Mouse (Mus musculus): ENCODE measurements at regions not wholly inside any gene's neighbourhood (a gene's known extent, or its start where the extent isn't known, plus 50 kb on each side); places are given as distances from the start of the nearest gene placed in this dataset.
"Not testable (repeated sequence)": the region's sequence is repeated elsewhere in the genome, so short reads cannot be mapped to it uniquely, and the experiment has no call there.

DNA sequence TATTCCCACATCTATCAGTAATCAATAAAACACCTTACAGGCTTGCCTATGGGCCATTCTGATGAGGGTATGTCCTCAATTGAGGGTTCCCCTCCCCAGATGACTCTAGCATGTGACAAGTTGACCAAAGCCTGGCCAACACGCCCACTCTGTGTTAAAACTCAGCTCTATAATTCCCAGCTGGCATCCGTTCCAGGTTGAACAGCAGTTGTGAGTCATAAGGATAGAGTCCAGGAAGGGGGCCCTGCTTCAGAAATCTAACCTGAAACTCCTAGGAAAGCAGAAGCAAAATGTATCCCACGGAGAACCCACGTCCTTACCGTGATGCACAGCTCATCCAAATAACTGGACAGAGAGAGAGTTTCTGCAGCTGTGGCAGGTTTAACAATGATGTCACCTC is 147.2 kb upstream of the Ipo5 start:
- ATAC-seq = no peak
- 82% methylated on average over 5 of the region's 5 CpGs for WGBS
- H3K27ac ChIP-seq (ENCODE audit: low read length) = no peak overlapping the region

GRCm38 (mm10) chr14:120764386-120764785 is 146.6 kb upstream of the Ipo5 start:
- H3K4me2 ChIP-seq (ENCODE audit: low read depth, low read length) = no peak overlapping the region
- H3K27me3 ChIP-seq (replicated peaks; ENCODE audit: control insufficient read depth, insufficient read depth, low read length) = no peaks in the 10 kb centered on the region
- H3K4me1 ChIP-seq (ENCODE audit: control insufficient read depth, insufficient read depth, low read length) = no peaks in the 10 kb centered on the region; the same call in 1 of the 2 replicates
- H3K27ac ChIP-seq (ENCODE audit: low read length) = no peak overlapping the region
- WGBS = 55% methylated on average over 3 of the region's 3 CpGs
- H3K9me3 ChIP-seq (ENCODE audit: control insufficient read depth, low read length) = no peaks in the 10 kb centered on the region
- no peak for ATAC-seq
- no peaks in the 10 kb centered on the region for H3K36me3 ChIP-seq (ENCODE audit: control insufficient read depth, insufficient read depth, low read length)
- H3K4me3 ChIP-seq (ENCODE audit: low read length) = no peak overlapping the region
- H3K9ac ChIP-seq (ENCODE audit: low read depth, low read length) = no peak overlapping the region

More for the DNA sequence above, 147.2 kb upstream of the Ipo5 start:
- H3K4me2 ChIP-seq (ENCODE audit: low read depth, low read length) = no peak overlapping the region
- H3K4me1 ChIP-seq (ENCODE audit: control insufficient read depth, insufficient read depth, low read length) = no peaks in the 10 kb centered on the region; the same call in 1 of the 2 replicates
- no peaks in the 10 kb centered on the region for H3K36me3 ChIP-seq (ENCODE audit: control insufficient read depth, insufficient read depth, low read length)
- H3K27me3 ChIP-seq (replicated peaks; ENCODE audit: control insufficient read depth, insufficient read depth, low read length) = no peaks in the 10 kb centered on the region
- H3K4me3 ChIP-seq (ENCODE audit: low read length) = no peak overlapping the region
- no peak overlapping the region for H3K9ac ChIP-seq (ENCODE audit: low read depth, low read length)
- no peaks in the 10 kb centered on the region for H3K9me3 ChIP-seq (ENCODE audit: control insufficient read depth, low read length)

DNA sequence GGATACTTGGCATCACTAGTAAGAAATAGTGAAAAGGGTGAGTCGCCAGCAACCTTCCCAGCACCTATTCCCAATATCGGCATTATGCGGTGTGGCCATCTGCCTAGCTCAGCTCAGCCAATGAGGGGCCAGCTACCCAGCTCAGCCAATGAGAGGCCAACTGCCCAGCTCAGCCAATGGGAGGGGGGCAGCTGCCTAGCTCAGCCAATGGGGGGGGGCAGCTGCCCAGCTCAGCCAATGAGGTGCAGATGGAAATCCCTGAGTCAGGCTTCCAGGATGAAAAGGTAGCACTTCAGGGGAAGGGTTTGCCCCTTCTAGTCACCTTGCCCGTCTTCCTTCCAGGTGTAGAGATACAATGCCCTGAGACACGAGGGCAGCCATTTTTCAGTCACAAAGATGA is 144.6 kb upstream of the Ipo5 start:
- Histone ChIP-seq H3K9me3 (ENCODE audit: control insufficient read depth, low read length) (no peaks in the 10 kb centered on the region), H3K4me3 (ENCODE audit: low read length) (no peak overlapping the region), H3K4me1 (ENCODE audit: control insufficient read depth, insufficient read depth, low read length) (no peaks in the 10 kb centered on the region; the same call in 1 of the 2 replicates), H3K36me3 (ENCODE audit: control insufficient read depth, insufficient read depth, low read length) (no peaks in the 10 kb centered on the region), H3K27me3 (replicated peaks; ENCODE audit: control insufficient read depth, insufficient read depth, low read length) (no peaks in the 10 kb centered on the region), H3K9ac (ENCODE audit: low read depth, low read length) (no peak overlapping the region), H3K4me2 (ENCODE audit: low read depth, low read length) (no peak overlapping the region), H3K27ac (ENCODE audit: low read length) (no peak overlapping the region)
- ATAC-seq = no peak
- 93% methylated on average over 5 of the region's 5 CpGs for WGBS

- Histone ChIP-seq H3K9ac (ENCODE audit: low read depth, low read length) (no peak overlapping the region), H3K27me3 (replicated peaks; ENCODE audit: control insufficient read depth, insufficient read depth, low read length) (no peaks in the 10 kb centered on the region), H3K4me1 (ENCODE audit: control insufficient read depth, insufficient read depth, low read length) (no peaks in the 10 kb centered on the region), H3K4me2 (ENCODE audit: low read depth, low read length) (no peak overlapping the region), H3K4me3 (ENCODE audit: low read length) (no peak overlapping the region), H3K27ac (ENCODE audit: low read length) (no peak overlapping the region), H3K36me3 (ENCODE audit: control insufficient read depth, insufficient read depth, low read length) (no peaks in the 10 kb centered on the region), H3K9me3 (ENCODE audit: control insufficient read depth, low read length) (no peaks in the 10 kb centered on the region)
- 68% methylated on average over 3 of the region's 3 CpGs for WGBS
- ATAC-seq = no peak
Observed at GRCm38 (mm10) chr14:120770579-120770978, 140.4 kb upstream of the Ipo5 start.

DNA sequence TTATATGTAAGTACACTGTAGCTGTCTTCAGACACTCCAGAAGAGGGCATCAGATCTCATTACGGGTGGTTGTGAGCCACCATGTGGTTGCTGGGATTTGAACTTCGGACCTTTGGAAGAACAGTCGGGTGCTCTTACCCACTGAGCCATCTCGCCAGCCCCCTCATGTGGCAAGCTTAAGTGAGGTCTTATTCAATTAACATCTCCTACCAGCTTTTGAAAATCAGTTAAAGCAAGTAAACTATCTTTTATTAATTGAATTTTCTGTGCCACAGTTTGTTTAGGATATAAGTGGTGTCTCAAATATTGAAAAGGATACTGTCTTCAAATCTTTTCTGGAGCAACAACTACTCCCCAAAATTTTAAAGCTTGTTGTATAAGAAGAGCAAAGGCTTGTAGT is 138.0 kb upstream of the Ipo5 start:
- WGBS = 83% methylated on average over 3 of the region's 4 CpGs
- H3K4me1 ChIP-seq (ENCODE audit: control insufficient read depth, insufficient read depth, low read length); H3K9ac ChIP-seq (ENCODE audit: low read depth, low read length); ATAC-seq; H3K27me3 ChIP-seq (replicated peaks; ENCODE audit: control insufficient read depth, insufficient read depth, low read length); H3K36me3 ChIP-seq (ENCODE audit: control insufficient read depth, insufficient read depth, low read length); H3K4me3 ChIP-seq (ENCODE audit: low read length); H3K4me2 ChIP-seq (ENCODE audit: low read depth, low read length); H3K9me3 ChIP-seq (ENCODE audit: control insufficient read depth, low read length); H3K27ac ChIP-seq (ENCODE audit: low read length): not testable (repeated sequence)

DNA sequence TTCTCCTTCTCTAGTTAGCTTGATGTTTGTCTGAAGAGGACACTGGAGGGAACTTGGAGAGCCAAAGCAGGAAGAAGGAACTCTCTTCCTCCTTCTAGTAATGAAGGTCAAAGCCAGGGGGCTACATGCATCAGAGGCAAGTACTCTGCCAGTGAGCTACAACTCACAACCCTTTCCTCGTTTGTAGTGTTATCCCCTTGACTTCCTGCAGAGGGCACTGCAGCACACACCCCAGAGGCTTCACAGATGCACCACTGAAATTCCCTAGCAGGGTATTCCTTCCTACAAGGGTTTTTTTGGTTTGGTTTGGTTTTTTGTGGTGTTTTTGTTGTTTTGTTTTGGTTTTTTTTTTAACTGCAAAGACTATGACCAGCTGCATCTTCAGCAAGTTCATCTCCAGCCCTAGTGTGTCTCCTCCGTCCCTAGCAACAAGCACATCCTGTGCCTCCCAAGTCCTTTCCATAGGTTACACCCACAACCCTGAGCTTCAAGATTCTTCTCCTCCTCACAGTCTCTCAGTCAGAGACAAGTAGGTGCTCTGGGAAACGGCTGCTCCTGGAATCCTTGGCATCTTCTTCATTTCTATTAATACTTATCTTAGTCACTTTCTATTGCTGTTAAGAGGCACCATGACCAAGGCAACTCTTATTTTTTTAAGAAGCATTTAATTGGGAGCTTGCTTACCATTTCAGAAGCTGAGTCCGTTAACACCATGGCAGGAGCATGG is 119.0 kb upstream of the Ipo5 start:
- WGBS = 73% methylated on average over 4 of the region's 4 CpGs
- no peaks in the 10 kb centered on the region for H3K36me3 ChIP-seq (ENCODE audit: control insufficient read depth, insufficient read depth, low read length)
- no peak for ATAC-seq
- no peak overlapping the region for H3K27ac ChIP-seq (ENCODE audit: low read length)
- H3K9ac ChIP-seq (ENCODE audit: low read depth, low read length) = no peak overlapping the region
- H3K4me2 ChIP-seq (ENCODE audit: low read depth, low read length) = no peak overlapping the region
- no peaks in the 10 kb centered on the region for H3K9me3 ChIP-seq (ENCODE audit: control insufficient read depth, low read length)
- H3K4me1 ChIP-seq (ENCODE audit: control insufficient read depth, insufficient read depth, low read length) = no peaks in the 10 kb centered on the region
- no peaks in the 10 kb centered on the region for H3K27me3 ChIP-seq (replicated peaks; ENCODE audit: control insufficient read depth, insufficient read depth, low read length)
- no peak overlapping the region for H3K4me3 ChIP-seq (ENCODE audit: low read length)

DNA sequence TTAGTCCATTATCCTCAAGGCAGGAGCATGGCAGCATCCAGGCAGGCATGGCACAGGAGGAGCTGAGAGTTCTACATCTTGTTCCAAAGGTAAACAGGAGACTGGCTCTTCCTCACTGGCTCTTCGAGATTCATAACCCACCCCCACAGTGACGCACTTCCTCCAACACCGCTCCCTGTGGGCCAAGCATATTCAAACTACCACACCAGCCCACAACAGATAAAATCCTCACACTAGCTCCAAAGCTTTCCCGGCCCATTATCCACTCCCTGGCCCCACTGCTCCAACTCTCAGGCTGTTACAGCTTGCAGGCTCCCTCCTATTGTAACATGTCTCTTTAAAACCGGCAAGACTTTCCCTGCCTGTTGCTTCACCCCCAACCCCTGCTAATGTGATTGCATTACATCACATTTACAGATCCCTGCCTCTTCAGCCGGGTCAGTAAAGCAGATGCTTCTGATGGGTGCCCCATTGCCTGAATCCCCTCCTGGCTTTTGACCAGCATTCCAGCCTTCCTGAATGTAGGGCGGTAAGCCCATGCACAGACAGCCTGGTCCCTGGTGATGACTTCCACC is 113.0 kb upstream of the Ipo5 start:
- H3K9ac ChIP-seq (ENCODE audit: low read depth, low read length) = no peak overlapping the region
- WGBS = 64% methylated on average over 7 of the region's 7 CpGs
- H3K4me2 ChIP-seq (ENCODE audit: low read depth, low read length) = no peak overlapping the region
- H3K4me1 ChIP-seq (ENCODE audit: control insufficient read depth, insufficient read depth, low read length) = no peaks in the 10 kb centered on the region
- H3K27me3 ChIP-seq (replicated peaks; ENCODE audit: control insufficient read depth, insufficient read depth, low read length) = no peaks in the 10 kb centered on the region
- no peak overlapping the region for H3K27ac ChIP-seq (ENCODE audit: low read length)
- no peaks in the 10 kb centered on the region for H3K9me3 ChIP-seq (ENCODE audit: control insufficient read depth, low read length)
- H3K4me3 ChIP-seq (ENCODE audit: low read length) = no peak overlapping the region
- no peak for ATAC-seq
- no peaks in the 10 kb centered on the region for H3K36me3 ChIP-seq (ENCODE audit: control insufficient read depth, insufficient read depth, low read length)

- 75% methylated on average over 6 of the region's 6 CpGs for WGBS
- Histone ChIP-seq H3K9ac (ENCODE audit: low read depth, low read length) (no peak overlapping the region), H3K27ac (ENCODE audit: low read length) (no peak overlapping the region), H3K36me3 (ENCODE audit: control insufficient read depth, insufficient read depth, low read length) (no peaks in the 10 kb centered on the region), H3K4me1 (ENCODE audit: control insufficient read depth, insufficient read depth, low read length) (no peaks in the 10 kb centered on the region), H3K4me2 (ENCODE audit: low read depth, low read length) (no peak overlapping the region), H3K27me3 (replicated peaks; ENCODE audit: control insufficient read depth, insufficient read depth, low read length) (no peaks in the 10 kb centered on the region), H3K9me3 (ENCODE audit: control insufficient read depth, low read length) (no peaks in the 10 kb centered on the region), H3K4me3 (ENCODE audit: low read length) (no peak overlapping the region)
- ATAC-seq = no peak
Observed at GRCm38 (mm10) chr14:120803191-120803590, 107.8 kb upstream of the Ipo5 start.

DNA sequence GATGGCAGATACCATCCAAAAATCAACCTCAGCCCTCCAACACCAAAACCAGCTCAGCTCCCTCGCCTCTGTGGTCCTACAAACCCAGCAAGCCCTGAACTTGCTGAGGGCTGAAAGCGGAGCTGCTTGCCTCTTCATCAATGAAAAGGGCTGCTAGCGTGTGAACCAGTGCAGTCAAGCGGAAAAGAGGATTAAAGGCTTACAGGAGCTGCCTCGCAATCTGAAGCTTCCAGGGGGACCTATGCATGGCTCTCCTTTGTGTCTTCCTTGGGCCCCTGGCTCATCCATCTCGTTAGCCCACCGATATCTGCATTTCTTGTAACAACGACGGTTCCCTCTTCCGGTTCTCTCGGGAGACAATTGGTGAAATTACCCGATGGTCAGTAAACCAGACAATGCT is 107.3 kb upstream of the Ipo5 start:
- Histone ChIP-seq H3K27ac (ENCODE audit: low read length) (no peak overlapping the region), H3K36me3 (ENCODE audit: control insufficient read depth, insufficient read depth, low read length) (no peaks in the 10 kb centered on the region), H3K9ac (ENCODE audit: low read depth, low read length) (no peak overlapping the region), H3K4me1 (ENCODE audit: control insufficient read depth, insufficient read depth, low read length) (no peaks in the 10 kb centered on the region), H3K4me2 (ENCODE audit: low read depth, low read length) (no peak overlapping the region), H3K9me3 (ENCODE audit: control insufficient read depth, low read length) (no peaks in the 10 kb centered on the region), H3K27me3 (replicated peaks; ENCODE audit: control insufficient read depth, insufficient read depth, low read length) (no peaks in the 10 kb centered on the region), H3K4me3 (ENCODE audit: low read length) (no peak overlapping the region)
- 19% methylated on average over 12 of the region's 12 CpGs for WGBS
- ATAC-seq = no peak

Data from intestine, embryonic 16.5 days (tissue).